ENCODE assay signal across 14 mouse cellular contexts in the genomic region with DNA sequence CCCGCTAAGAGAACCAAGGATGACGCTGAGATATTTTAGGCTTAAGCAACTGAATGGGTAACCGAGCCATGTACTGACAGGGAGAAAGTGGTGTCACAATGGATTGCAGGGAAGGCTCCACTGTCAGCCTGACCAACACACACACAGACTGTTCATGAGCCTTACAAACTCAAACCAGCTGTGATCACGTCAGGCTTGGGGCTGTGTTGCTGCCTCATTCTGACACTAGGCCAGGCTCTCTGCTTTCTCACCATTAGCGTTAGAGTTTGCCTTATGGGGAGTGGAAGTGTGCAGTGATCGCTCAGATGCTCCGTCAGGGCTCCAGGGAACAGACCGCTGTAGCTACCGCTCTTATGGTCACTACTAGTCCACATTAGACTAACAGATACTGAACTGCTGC. TPM values are rescaled to one million over a fixed set of nuclear protein-coding genes. Genes with fewer than 3 reads are reported as not detected.
"Had no signal": no experiment of that assay in that cellular context is flagged by ENCODE, and none has a peak within 500 bp of the region (broad histone marks: within the 10 kb centered on the region; RNA-seq: fewer than 3 reads in every experiment).

No protein-coding gene starts in this region.

- ATAC-seq: liver, postnatal 0 days; midbrain, embryonic 15.5 days had no signal

- H3K4me2 ChIP-seq: liver, embryonic 13.5 days; lung, embryonic 15.5 days; midbrain, embryonic 11.5 days; midbrain, embryonic 15.5 days; neural tube, embryonic 13.5 days had no signal

- H3K27ac ChIP-seq: liver, embryonic 13.5 days; lung, embryonic 15.5 days; macrophage; midbrain, embryonic 15.5 days; neural tube, embryonic 13.5 days had no signal

- H3K4me3 ChIP-seq: liver, embryonic 13.5 days; lung, embryonic 15.5 days; megakaryocyte, embryonic 14.5 days; midbrain, embryonic 15.5 days; neural tube, embryonic 13.5 days had no signal

- DNase-seq: kidney, postnatal 10 days; left cerebral cortex, postnatal 4 days; liver; liver, embryonic 13.5 days; liver, postnatal 0 days; lung, postnatal 14 days; retina, postnatal 1 day; thymus, postnatal 4 days had no signal

- H3K9me3 ChIP-seq: liver, embryonic 13.5 days; lung, embryonic 15.5 days; megakaryocyte, embryonic 14.5 days; midbrain, embryonic 15.5 days; neural tube, embryonic 13.5 days had no signal

- H3K4me1 ChIP-seq: liver, embryonic 13.5 days; lung, embryonic 15.5 days; neural tube, embryonic 13.5 days had no signal

- H3K9ac ChIP-seq: liver, embryonic 13.5 days; liver, postnatal 0 days; lung, embryonic 15.5 days; midbrain, embryonic 15.5 days; neural tube, embryonic 13.5 days had no signal

RNA-seq across cellular contexts. Expression of a gene that starts 10.0 kb away (rescaled TPM):
- polyA plus RNA-seq: macrophage; midbrain, embryonic 11.5 days; midbrain, embryonic 15.5 days; neural tube, embryonic 13.5 days had no signal
